Mouse (Mus musculus) hindbrain, embryonic 13.5 days (tissue): ENCODE measurements around the gene Sirt3. TPM values are rescaled to one million over a fixed set of nuclear protein-coding genes. Genes with fewer than 3 reads are reported as not detected.
"Not testable (repeated sequence)": the region's sequence is repeated elsewhere in the genome, so short reads cannot be mapped to it uniquely, and the experiment has no call there.

ENCODE experiments used
- ATAC-seq: fragments of 200-750 bp; cut with Nextera tagmentation; 2 replicates; pipeline ENCODE4 v1.8.0; 2017; ENCODE audit warnings: moderate TSS enrichment; ENCODE audit not compliant: low FRiP score
- H3K27ac ChIP-seq: fragments of 300-500 bp; sonication (generic); 2 replicates; pipeline ENCODE4 v1.5.1; 2015; ENCODE audit warnings: inconsistent platforms, mild to moderate bottlenecking, moderate library complexity
- H3K27me3 ChIP-seq: fragments of 300-500 bp; sonication (generic); 2 replicates; pipeline ENCODE4 v1.6.1; 2015; ENCODE audit warnings: mild to moderate bottlenecking, inconsistent platforms
- H3K36me3 ChIP-seq: fragments of 300-500 bp; sonication (generic); 2 replicates; pipeline ENCODE4 v1.6.1; 2015; ENCODE audit warnings: mild to moderate bottlenecking, inconsistent platforms
- H3K4me1 ChIP-seq: fragments of 300-500 bp; sonication (generic); replicated peaks from 2 replicates; pipeline ENCODE4 v1.6.1; 2015; ENCODE audit warnings: inconsistent platforms
- H3K4me2 ChIP-seq: fragments of 300-500 bp; sonication (generic); 2 replicates; pipeline ENCODE4 v1.6.1; 2015; ENCODE audit warnings: inconsistent platforms, mild to moderate bottlenecking, moderate library complexity
- H3K4me3 ChIP-seq: fragments of 300-500 bp; sonication (generic); 2 replicates; pipeline ENCODE4 v1.5.1; 2015; ENCODE audit warnings: mild to moderate bottlenecking, inconsistent platforms
- H3K9ac ChIP-seq: fragments of 300-500 bp; sonication (generic); 2 replicates; pipeline ENCODE4 v1.6.1; 2015; ENCODE audit warnings: mild to moderate bottlenecking, inconsistent platforms
- H3K9me3 ChIP-seq: fragments of 300-500 bp; sonication (generic); 2 replicates; pipeline ENCODE4 v1.6.1; 2016; ENCODE audit warnings: inconsistent platforms
- WGBS: fragments of 180-500 bp; shearing (Covaris S2); methylation state at CpG from one replicate; pipeline ENCODE4 v1.1.7; 2015; 5-methylcytosine and 5-hydroxymethylcytosine counted together
- polyA plus RNA-seq: library from polyadenylated mRNA; unstranded; fragments of >200 nt; fragmentation: Nextera tagmentation; extraction: Ambion mirVana; gene quantifications from 2 replicates; pipeline ENCODE4 v1.2.1, GENCODE M21; 2015

Sirt3 gene
- polyA plus RNA-seq, 1 experiment from 2014 or later, result 45.3 TPM

DNA sequence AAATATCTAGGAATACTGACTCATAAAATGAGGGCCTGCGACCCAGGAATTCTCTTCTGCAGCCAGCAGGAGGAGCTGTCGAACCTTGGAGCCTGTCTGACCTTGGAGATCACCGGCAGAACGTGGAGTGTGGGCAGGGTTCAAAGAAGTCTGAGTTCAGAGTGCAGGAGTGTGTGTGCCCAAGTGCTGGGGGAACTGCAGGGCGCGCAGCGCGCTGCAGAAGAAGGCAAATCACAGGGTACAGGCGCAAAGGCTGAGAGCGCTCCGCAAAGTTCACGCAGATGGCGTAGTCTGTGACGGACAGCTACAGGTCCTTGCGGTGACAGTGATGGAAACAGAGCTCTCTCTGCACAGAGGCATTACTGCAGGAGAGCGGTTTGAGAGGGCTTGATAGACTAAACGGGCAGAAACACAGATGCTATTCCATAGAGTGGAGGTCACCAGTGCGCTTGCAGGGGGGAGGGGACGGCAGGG, 26.6 kb upstream of the Sirt3 start:
- H3K9me3 ChIP-seq, result no peaks in the 10 kb centered on the region
- 3% methylated on average over 19 of the region's 19 CpGs for WGBS
- H3K4me1 ChIP-seq, result peaks cover 5% of the 10 kb centered on the region; the same call in 1 of the 2 replicates
- H3K36me3 ChIP-seq, result no peaks in the 10 kb centered on the region
- H3K4me2 ChIP-seq, result peak overlapping the region; percentile 58
- ATAC-seq, result peak; percentile 63
- H3K27me3 ChIP-seq, result no peaks in the 10 kb centered on the region
- H3K9ac ChIP-seq, result peak overlapping the region; percentile 26; the same call in 1 of the 2 replicates
- peak overlapping the region; percentile 32 for H3K4me3 ChIP-seq
- H3K27ac ChIP-seq, result no peak overlapping the region

DNA sequence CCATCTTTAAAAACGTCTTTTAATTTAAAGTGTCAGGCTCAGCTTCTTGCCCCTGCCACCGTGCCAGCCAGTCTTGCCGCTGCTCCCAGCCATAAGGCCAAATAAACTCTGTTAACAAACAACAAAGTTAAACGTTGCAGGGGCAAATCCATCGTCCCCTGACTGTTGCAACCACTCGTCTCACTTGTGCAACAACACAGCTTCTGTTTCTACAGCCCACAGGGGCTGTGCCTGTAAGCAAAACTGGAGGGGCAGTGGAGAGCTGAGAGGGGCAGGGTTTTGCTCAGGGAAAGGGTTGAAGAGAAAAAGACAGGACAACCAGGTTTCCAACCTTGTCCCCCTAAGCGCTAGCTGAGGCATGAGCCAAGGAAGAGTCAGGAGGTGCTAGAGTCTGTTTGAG, 26.1 kb upstream of the Sirt3 start:
- Histone ChIP-seq H3K4me3 (no peak overlapping the region), H3K4me1 (peaks cover 7% of the 10 kb centered on the region), H3K27ac (no peak overlapping the region), H3K27me3 (no peaks in the 10 kb centered on the region), H3K4me2 (peak overlapping the region; percentile 58), H3K9ac (0 out of 2 replicates have a peak overlapping the region, but pooled peaks have one; percentile 10), H3K36me3 (no peaks in the 10 kb centered on the region), H3K9me3 (no peaks in the 10 kb centered on the region)
- 58% methylated on average over 7 of the region's 7 CpGs for WGBS
- ATAC-seq, result no peak

DNA sequence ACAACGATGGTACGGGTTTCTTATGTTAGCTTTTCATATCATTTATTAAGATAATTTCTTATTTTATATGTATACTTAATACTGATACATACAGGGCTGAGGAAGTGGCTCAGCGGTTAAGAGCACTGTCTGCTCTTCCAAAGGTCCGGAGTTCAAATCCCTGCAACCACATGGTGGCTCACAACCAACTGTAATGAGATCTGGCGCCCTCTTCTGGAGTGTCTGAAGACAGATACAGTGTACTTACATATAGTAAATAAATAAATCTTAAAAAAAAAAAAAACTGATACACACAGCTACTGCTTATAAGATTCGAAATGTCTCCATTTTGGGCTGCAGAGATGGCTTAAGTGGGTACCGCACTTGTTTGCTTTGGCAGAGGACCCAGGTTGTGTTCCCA, 25.6 kb upstream of the Sirt3 start:
- WGBS, result 86% methylated on average over 7 of the region's 7 CpGs
- Histone ChIP-seq H3K27ac (no peak overlapping the region), H3K36me3 (no peaks in the 10 kb centered on the region), H3K27me3 (no peaks in the 10 kb centered on the region), H3K4me2 (no peak overlapping the region), H3K9ac (no peak overlapping the region), H3K9me3 (no peaks in the 10 kb centered on the region), H3K4me3 (no peak overlapping the region), H3K4me1 (peaks cover 12% of the 10 kb centered on the region)
- ATAC-seq, result no peak

DNA sequence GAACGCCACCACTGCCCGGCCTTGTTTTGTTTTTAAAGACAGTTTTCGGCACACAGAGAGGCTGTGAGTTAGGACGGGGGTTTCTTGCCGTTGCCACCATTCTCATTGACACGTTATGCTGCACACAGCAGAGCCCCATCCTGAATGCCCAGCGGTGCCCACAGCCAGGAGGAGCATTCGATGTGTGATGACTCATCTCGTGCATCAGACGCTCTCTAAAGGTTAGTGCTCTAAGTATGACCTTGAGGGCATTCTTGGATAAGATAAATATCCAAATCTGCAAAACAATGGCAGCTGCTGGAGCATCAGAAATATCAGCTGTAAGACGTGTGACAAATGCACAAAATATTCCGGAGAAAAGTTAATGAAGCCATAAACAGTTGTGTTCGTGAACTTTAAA, 25.0 kb upstream of the Sirt3 start:
- ATAC-seq, result no peak
- H3K4me2 ChIP-seq, result no peak overlapping the region
- no peak overlapping the region for H3K27ac ChIP-seq
- 83% methylated on average over 13 of the region's 13 CpGs for WGBS
- no peaks in the 10 kb centered on the region for H3K27me3 ChIP-seq
- no peak overlapping the region for H3K9ac ChIP-seq
- H3K9me3 ChIP-seq, result no peaks in the 10 kb centered on the region
- peaks cover 12% of the 10 kb centered on the region for H3K4me1 ChIP-seq
- H3K4me3 ChIP-seq, result no peak overlapping the region
- H3K36me3 ChIP-seq, result no peaks in the 10 kb centered on the region

DNA sequence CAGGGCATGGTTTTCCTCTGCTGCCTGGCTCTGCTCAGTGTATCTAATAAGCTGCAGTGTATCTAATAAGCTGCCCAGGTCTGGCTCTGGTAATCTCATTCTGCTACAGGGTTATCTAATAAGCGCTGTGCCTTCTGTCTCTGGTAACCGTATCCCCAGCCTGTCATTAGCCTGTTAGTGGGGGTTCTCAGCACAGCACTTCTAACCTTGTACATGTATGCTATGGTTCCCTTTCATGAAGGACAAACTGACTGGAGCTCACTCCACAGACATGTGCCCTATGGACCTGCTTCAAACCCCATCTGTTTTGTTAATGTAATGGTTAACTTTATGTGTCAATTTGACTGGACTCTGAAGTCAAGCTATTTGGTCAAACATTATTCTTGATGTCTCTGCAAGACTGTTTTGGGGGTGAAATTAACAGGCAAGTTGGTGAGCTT, 23.6 kb upstream of the Sirt3 start:
- ATAC-seq, result no peak
- Histone ChIP-seq H3K4me3 (no peak overlapping the region), H3K36me3 (peaks cover 6% of the 10 kb centered on the region; the same call in 1 of the 2 replicates), H3K27ac (no peak overlapping the region), H3K9ac (no peak overlapping the region), H3K9me3 (no peaks in the 10 kb centered on the region), H3K4me2 (no peak overlapping the region), H3K4me1 (peaks cover 12% of the 10 kb centered on the region), H3K27me3 (no peaks in the 10 kb centered on the region)
- WGBS, result 88% methylated on average over 2 of the region's 2 CpGs

DNA sequence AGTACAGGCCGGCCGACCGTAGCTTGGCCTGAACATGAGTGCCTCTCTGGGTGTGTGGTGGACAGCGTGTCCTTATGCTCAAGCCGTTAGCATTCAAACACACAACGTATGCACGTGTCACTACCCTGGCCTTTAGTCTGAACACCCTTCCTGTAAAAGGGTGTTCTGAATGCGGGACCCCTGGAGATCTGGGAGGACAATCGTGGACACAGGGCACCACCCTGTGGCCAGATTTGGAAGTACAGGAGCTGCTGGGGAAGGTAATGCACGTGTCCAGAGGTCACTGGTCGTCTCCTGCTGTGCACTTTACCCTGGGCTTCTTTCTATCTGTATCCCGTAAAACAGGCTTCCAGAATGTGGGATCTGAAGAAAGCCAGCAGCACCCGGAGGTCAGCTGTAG, 21.1 kb upstream of the Sirt3 start:
- 26% methylated on average over 13 of the region's 13 CpGs for WGBS
- H3K4me1 ChIP-seq, result peaks cover 8% of the 10 kb centered on the region
- H3K9me3 ChIP-seq, result no peaks in the 10 kb centered on the region

DNA sequence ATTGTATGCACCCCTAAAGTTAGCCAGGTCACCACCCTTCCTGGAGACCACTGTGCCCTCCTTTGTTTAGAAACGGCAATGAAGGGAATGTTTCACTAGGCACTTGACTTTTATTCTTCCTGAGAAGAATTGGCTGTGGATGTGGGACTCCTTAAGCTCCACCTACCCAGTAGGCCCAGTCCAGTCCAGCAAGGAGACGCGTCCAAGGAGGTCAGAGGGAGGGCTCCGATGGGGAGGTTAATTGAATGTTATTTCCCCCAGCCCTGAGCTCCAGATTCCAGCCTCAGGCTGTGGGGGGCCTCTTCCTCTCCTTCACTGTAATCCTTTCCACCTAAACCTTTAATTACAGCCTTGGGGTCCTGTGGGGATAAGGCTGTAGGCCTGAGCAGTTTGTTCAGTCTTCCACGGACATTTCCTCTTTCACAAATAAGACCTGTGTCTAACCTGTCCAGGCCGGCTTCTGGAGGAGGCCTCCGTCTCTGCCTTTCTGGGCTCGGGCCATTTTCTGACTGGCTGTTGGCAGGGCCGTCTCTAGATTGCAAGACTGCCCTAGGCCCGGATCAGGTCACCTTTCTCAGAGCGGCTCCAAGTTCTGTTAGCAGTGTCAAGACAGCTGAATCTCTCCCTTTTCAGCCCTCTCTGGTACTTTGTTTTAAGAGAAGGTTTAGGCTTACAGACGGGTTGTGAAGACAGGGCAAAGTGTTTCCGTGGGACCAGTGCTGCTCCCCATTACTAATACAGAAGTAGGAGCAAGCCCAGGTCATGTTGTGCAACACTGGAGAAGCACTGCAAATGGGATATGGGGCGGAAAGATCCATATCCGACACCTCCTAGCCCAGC, 20.1 kb upstream of the Sirt3 start:
- Histone ChIP-seq H3K9ac (0 out of 2 replicates have a peak overlapping the region, but pooled peaks have one; percentile 6), H3K27me3 (no peaks in the 10 kb centered on the region), H3K36me3 (peaks cover 37% of the 10 kb centered on the region), H3K4me2 (no peak overlapping the region), H3K9me3 (no peaks in the 10 kb centered on the region), H3K27ac (no peak overlapping the region), H3K4me1 (peaks cover 8% of the 10 kb centered on the region), H3K4me3 (no peak overlapping the region)
- 81% methylated on average over 15 of the region's 15 CpGs for WGBS
- ATAC-seq, result no peak

More for the DNA sequence above, 21.1 kb upstream of the Sirt3 start:
- H3K4me2 ChIP-seq, result no peak overlapping the region
- no peak overlapping the region for H3K4me3 ChIP-seq
- no peak overlapping the region for H3K27ac ChIP-seq
- peak overlapping the region; percentile 35; the same call in 1 of the 2 replicates for H3K9ac ChIP-seq
- peak; percentile 54 for ATAC-seq
- no peaks in the 10 kb centered on the region for H3K27me3 ChIP-seq
- H3K36me3 ChIP-seq, result peaks cover 27% of the 10 kb centered on the region

DNA sequence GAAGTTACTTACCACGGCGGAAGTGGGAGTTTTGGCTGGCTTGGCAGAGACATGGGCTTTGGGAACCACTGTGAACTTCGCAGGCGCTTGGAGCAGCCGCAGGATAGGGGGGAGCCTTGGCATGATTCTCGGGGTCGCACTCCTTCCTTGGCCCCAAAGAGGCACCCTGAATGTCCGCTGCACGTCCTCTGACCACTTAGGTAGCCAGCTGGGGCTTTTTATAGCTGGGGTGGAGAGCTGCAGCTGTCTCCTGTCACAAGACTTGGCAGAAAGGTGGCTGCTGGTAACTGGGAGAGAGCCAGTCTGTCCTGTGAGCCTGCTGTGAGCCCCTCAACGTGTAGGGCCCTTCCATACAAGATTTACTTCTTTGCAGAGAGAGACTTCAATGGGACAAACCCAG, 18.1 kb upstream of the Sirt3 start, which contains the start of gene Cox8b:
Gene Cox8b, minus strand, starts transcription at position 227 of the 400 bp plus-strand sequence.
- peaks cover 55% of the 10 kb centered on the region for H3K36me3 ChIP-seq
- 80% methylated on average over 10 of the region's 10 CpGs for WGBS
- H3K9ac ChIP-seq, result no peak within 1 kb of the TSS
- H3K4me3 ChIP-seq, result no peak within 1 kb of the TSS
- no peak for ATAC-seq
- H3K4me1 ChIP-seq, result peaks cover 8% of the 10 kb centered on the region
- H3K4me2 ChIP-seq, result no peak within 1 kb of the TSS
- H3K27ac ChIP-seq, result no peak within 1 kb of the TSS
- H3K9me3 ChIP-seq, result no peaks in the 10 kb centered on the region
- no peaks in the 10 kb centered on the region for H3K27me3 ChIP-seq

DNA sequence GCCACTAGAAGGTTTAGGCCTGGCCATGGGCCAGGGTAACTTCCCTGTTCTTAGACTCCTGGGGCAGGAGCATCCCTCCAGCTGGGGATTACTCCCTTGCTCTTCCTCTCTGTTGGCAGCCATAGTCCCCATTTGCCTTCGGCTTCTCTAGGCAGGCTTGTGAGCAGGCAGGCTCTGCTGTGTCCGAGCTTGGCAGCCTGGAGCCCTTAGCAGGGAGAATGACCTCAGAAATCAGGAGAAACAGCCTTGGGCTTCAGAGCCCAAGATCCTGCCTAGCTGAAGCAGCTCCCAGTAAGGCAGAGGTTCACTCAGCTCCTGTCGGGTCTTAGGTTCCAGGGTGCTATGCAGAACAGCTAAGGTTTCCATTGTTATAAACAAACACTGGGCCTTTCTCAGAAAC, 17.0 kb upstream of the Sirt3 start:
- no peak overlapping the region for H3K4me2 ChIP-seq
- H3K4me1 ChIP-seq, result peaks cover 8% of the 10 kb centered on the region
- H3K36me3 ChIP-seq, result peaks cover 66% of the 10 kb centered on the region
- 75% methylated on average over 3 of the region's 3 CpGs for WGBS
- no peak overlapping the region for H3K4me3 ChIP-seq
- no peaks in the 10 kb centered on the region for H3K9me3 ChIP-seq
- no peak for ATAC-seq
- H3K9ac ChIP-seq, result no peak overlapping the region
- H3K27me3 ChIP-seq, result no peaks in the 10 kb centered on the region
- H3K27ac ChIP-seq, result no peak overlapping the region

DNA sequence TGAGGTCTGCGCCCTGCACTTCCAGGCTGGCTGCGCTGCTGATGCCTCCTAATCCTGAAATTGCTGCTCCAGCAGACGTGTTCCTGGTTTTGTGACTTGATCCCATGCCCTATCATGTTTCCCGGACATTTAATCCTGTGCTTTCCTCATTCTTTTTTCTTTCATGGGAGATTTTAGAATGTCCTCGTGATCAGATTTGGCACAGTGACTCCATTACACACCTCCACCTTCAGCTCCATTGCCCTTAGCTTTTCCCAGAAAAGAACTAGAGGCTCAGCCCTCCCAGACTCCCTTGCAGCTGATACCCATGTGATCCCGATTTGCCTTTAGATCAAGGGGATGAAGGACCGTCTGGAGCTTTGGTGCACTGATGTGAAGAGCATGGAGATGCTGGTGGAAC, 15.8 kb upstream of the Sirt3 start:
- peaks cover 1% of the 10 kb centered on the region for H3K4me1 ChIP-seq
- H3K4me2 ChIP-seq, result no peak overlapping the region

DNA sequence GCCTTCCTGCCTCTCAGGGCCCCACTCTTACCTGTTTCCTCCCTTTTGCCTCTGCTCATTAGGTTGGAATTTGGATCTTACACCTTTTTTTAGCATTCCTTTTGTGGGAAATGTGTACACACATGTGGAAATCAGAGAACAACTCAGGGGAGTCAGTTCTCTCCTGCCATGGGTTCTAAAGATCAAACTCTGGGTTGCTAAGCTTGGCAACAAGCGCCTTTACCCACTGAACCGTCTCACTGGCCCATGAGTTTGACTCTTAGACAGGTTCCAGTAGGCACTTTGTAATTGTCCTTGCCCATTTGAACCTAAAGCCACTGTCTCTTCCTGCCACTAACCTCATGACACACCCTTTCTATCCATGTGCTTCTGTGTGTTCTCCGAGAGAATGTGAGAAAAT, 12.5 kb upstream of the Sirt3 start:
- no peaks in the 10 kb centered on the region for H3K9me3 ChIP-seq
- no peaks in the 10 kb centered on the region for H3K27me3 ChIP-seq
- WGBS, result 94% methylated on average over 3 of the region's 3 CpGs
- H3K27ac ChIP-seq, result no peak overlapping the region
- no peak overlapping the region for H3K4me3 ChIP-seq
- H3K9ac ChIP-seq, result no peak overlapping the region
- H3K4me2 ChIP-seq, result no peak overlapping the region
- H3K36me3 ChIP-seq, result peaks cover 80% of the 10 kb centered on the region
- no peaks in the 10 kb centered on the region for H3K4me1 ChIP-seq
- ATAC-seq, result no peak

More for the DNA sequence above, 15.8 kb upstream of the Sirt3 start:
- no peaks in the 10 kb centered on the region for H3K27me3 ChIP-seq
- H3K9ac ChIP-seq, result no peak overlapping the region
- H3K36me3 ChIP-seq, result peaks cover 75% of the 10 kb centered on the region
- ATAC-seq, result no peak
- H3K4me3 ChIP-seq, result no peak overlapping the region
- 90% methylated on average over 7 of the region's 7 CpGs for WGBS
- no peaks in the 10 kb centered on the region for H3K9me3 ChIP-seq
- H3K27ac ChIP-seq, result no peak overlapping the region

DNA sequence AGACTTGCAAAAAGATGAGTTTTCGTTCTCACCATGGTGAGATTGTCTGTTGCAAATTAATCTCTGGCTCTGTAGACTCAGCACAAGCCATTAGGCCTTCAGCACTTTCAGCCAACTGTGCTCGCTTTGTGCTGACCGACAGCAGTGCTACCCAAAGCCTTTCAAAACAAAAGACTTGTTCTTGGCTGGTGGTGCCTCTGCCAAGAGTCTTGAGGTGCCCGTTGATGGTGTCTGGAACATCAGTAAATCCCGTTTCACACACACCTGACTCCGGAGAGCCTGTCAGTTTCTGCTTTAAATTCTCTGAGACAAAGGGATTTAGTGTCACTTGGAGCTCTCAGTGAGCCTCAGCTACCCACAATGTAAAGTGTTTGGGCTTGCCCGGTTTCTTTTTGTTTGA, 11.9 kb upstream of the Sirt3 start:
- no peak overlapping the region for H3K4me2 ChIP-seq
- no peak overlapping the region for H3K4me3 ChIP-seq
- H3K9me3 ChIP-seq, result no peaks in the 10 kb centered on the region
- peaks cover 80% of the 10 kb centered on the region for H3K36me3 ChIP-seq
- ATAC-seq, result no peak
- 93% methylated on average over 7 of the region's 7 CpGs for WGBS
- no peak overlapping the region for H3K27ac ChIP-seq
- no peaks in the 10 kb centered on the region for H3K27me3 ChIP-seq
- H3K4me1 ChIP-seq, result no peaks in the 10 kb centered on the region
- no peak overlapping the region for H3K9ac ChIP-seq

DNA sequence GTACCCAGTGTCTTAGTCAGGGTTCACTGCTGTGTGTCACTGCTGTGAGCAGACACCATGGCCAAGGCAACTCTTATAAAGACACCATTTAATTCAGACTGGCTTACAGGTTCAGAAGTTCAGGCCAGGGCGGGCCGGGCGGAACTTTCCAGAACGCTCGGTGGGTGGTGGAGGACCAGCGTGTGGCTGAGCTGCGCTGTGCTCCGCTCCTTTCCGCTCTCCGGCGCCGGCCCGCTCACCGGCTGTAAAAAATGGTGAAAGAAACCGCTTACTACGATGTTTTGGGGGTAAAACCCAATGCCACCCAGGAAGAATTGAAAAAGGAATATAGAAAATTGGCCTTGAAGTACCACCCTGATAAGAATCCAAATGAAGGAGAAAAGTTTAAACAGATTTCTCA, 8.5 kb upstream of the Sirt3 start:
- not testable (repeated sequence) for H3K27ac ChIP-seq, H3K27me3 ChIP-seq, H3K4me1 ChIP-seq, H3K4me2 ChIP-seq, ATAC-seq, H3K4me3 ChIP-seq, H3K9ac ChIP-seq, H3K9me3 ChIP-seq
- peaks cover 79% of the 10 kb centered on the region for H3K36me3 ChIP-seq
- WGBS, result 96% methylated on average over 16 of the region's 16 CpGs
